Mouse (Mus musculus): ENCODE results near the gene Gm14305. TPM values are rescaled to one million over a fixed set of nuclear protein-coding genes. Genes with fewer than 3 reads are reported as not detected.
"Not testable (repeated sequence)": the region's sequence is repeated elsewhere in the genome, so short reads cannot be mapped to it uniquely, and the experiment has no call there.

The Gm14305 gene
- total RNA-seq (2014; rRNA removed) (37.8 and 42.9 TPM in 2 replicates), polyA plus RNA-seq (2015; fragmentation: Nextera tagmentation; extraction: Ambion mirVana) (37.1 and 51.3 TPM in 2 replicates)

DNA sequence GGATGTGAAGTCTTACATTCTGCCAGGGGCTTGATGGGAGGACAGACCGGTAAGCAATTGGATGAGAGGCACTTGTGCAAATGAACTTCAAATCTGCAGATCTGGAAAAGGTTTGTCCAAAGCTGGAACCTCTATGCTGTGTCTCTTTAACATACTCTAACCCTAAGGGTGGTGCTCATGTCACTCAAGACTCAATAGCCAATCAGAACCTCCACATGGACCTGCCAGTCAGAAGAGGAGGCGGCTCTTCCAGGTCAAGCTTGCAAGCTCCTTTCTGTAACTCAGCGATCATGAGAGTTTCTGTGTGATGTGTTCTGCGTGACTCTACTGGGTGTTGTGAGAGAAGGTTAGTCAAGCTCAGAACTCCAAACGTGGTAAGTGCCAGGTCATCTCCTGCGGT is at the start of gene Gm14305:
Gene Gm14305, plus strand, starts transcription at position 278 of the 400 bp plus-strand sequence.
- Histone ChIP-seq H3K4me2 (ENCODE audit: low read depth) (peak within 1 kb of the TSS; percentile 45), H3K4me3 (ENCODE audit: low read depth, low read length) (peak within 1 kb of the TSS; percentile 34), H3K9ac (0 out of 2 replicates have a peak within 1 kb of the TSS, but pooled peaks have one; percentile 31)
- not testable (repeated sequence) for H3K27me3 ChIP-seq (ENCODE audit: insufficient read depth, low read length); H3K4me1 ChIP-seq (ENCODE audit: insufficient read depth); DNase-seq; H3K36me3 ChIP-seq (ENCODE audit: insufficient read depth); H3K9me3 ChIP-seq (ENCODE audit: low read length); ATAC-seq; H3K27ac ChIP-seq (ENCODE audit: low read depth, low read length)
- 0% methylated on average over 3 of the region's 6 CpGs for WGBS

DNA sequence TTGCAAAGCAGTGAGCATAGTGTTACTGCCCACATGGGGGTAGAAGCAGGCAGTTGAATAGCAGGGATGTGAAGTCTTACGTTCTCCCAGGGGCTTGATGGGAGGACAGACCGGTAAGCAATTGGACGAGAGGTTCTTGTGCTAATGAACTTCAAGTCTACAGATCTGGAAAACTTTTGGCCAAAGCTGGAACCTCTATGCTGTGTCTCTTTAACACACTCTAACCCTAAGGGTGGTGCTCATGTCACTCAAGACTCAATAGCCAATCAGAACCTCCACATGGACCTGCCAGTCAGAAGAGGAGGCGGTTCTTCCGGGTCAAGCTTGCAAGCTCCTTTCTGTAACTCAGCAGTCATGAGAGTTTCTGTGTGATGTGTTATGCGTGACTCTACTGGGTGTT is 37.9 kb upstream of the Gm14305 start, which contains the start of gene Zfp973:
Gene Zfp973, plus strand, starts transcription at position 301 of the 400 bp plus-strand sequence.
- not testable (repeated sequence) for H3K27ac ChIP-seq (ENCODE audit: low read depth, low read length); ATAC-seq; H3K9me3 ChIP-seq (ENCODE audit: low read length); H3K27me3 ChIP-seq (ENCODE audit: insufficient read depth, low read length); H3K9ac ChIP-seq; H3K4me1 ChIP-seq (ENCODE audit: insufficient read depth); DNase-seq; H3K4me2 ChIP-seq (ENCODE audit: low read depth); H3K36me3 ChIP-seq (ENCODE audit: insufficient read depth); H3K4me3 ChIP-seq (ENCODE audit: low read depth, low read length)
- no CpG with 5 or more reads among the region's 6 CpGs for WGBS

Other genes with a start within 250 kb of the Gm14305 start
- gene Gm14434, start 221.5 kb upstream of the Gm14305 start, total RNA-seq (2014; rRNA removed) = 0.15 and 0.48 TPM in 2 replicates
- 28.7 and 35.9 TPM in 2 replicates for gene Gm14434, start 221.5 kb upstream of the Gm14305 start, polyA plus RNA-seq (2015; fragmentation: Nextera tagmentation; extraction: Ambion mirVana)
- not detected in 2 replicates for gene Zfp967, start 187.3 kb upstream of the Gm14305 start, total RNA-seq (2014; rRNA removed)
- gene Zfp967, start 187.3 kb upstream of the Gm14305 start, polyA plus RNA-seq (2015; fragmentation: Nextera tagmentation; extraction: Ambion mirVana) = not detected in 2 replicates
- 30.6 TPM in 2 replicates for gene Gm14308, start 72.0 kb upstream of the Gm14305 start, total RNA-seq (2014; rRNA removed)
- gene Gm14308, start 72.0 kb upstream of the Gm14305 start, polyA plus RNA-seq (2015; fragmentation: Nextera tagmentation; extraction: Ambion mirVana) = 13.6 and 31.2 TPM in 2 replicates
- 13.6 and 21.0 TPM in 2 replicates for gene Zfp973, start 37.8 kb upstream of the Gm14305 start, total RNA-seq (2014; rRNA removed)
- gene Zfp973, start 37.8 kb upstream of the Gm14305 start, polyA plus RNA-seq (2015; fragmentation: Nextera tagmentation; extraction: Ambion mirVana) = 10.6 and 10.7 TPM in 2 replicates
- 11.0 and 17.0 TPM in 2 replicates for gene Gm14295, start 90.3 kb downstream of the Gm14305 start, total RNA-seq (2014; rRNA removed)
- 18.0 and 23.7 TPM in 2 replicates for gene Gm14295, start 90.3 kb downstream of the Gm14305 start, polyA plus RNA-seq (2015; fragmentation: Nextera tagmentation; extraction: Ambion mirVana)
- gene Gm14408, start 122.8 kb downstream of the Gm14305 start, total RNA-seq (2014; rRNA removed) = not detected in 2 replicates
- gene Gm14408, start 122.8 kb downstream of the Gm14305 start, polyA plus RNA-seq (2015; fragmentation: Nextera tagmentation; extraction: Ambion mirVana) = not detected in 2 replicates
- gene Gm14296, start 219.5 kb downstream of the Gm14305 start, total RNA-seq (2014; rRNA removed) = 11.5 and 22.5 TPM in 2 replicates
- 10.4 and 12.0 TPM in 2 replicates for gene Gm14296, start 219.5 kb downstream of the Gm14305 start, polyA plus RNA-seq (2015; fragmentation: Nextera tagmentation; extraction: Ambion mirVana)

All from forebrain, postnatal 0 days (tissue).